Mouse (Mus musculus): ENCODE data around the gene Pomgnt1. TPM values are rescaled to one million over a fixed set of nuclear protein-coding genes. Genes with fewer than 3 reads are reported as not detected.
A peak's percentile ranks its signal among the peaks of the same experiment; 100 is the strongest.

Gene Pomgnt1
- total and polyA plus RNA-seq, 2 experiments from 2014 or later: 63.3 to 85.9 TPM

GRCm38 (mm10) chr4:116160769-116161168 is 37.1 kb downstream of the Pomgnt1 start:
- TF ChIP-seq CTCF (IDR thresholded peaks at IDR 0.05; ENCODE audit: low read depth): no peak
- DNase-seq (ENCODE audit: low spot score) (no peak), ATAC-seq (no peak)
- Histone ChIP-seq H3K9ac (replicated peaks; ENCODE audit: low read length) (no peak overlapping the region), H3K27ac (no peak overlapping the region), H3K4me1 (ENCODE audit: insufficient read depth, low read length) (no peaks in the 10 kb centered on the region), H3K4me3 (ENCODE audit: low read length) (no peak overlapping the region), H3K27me3 (ENCODE audit: insufficient read depth, low read length) (no peaks in the 10 kb centered on the region), H3K4me2 (ENCODE audit: low read depth, low read length) (no peak overlapping the region), H3K9me3 (ENCODE audit: low read length) (no peaks in the 10 kb centered on the region), H3K36me3 (ENCODE audit: insufficient read depth, low read length) (peaks cover 24% of the 10 kb centered on the region)
- WGBS: 79% methylated on average over 3 of the region's 3 CpGs

- WGBS: 72% methylated on average over 4 of the region's 4 CpGs
- H3K27ac ChIP-seq: no peak overlapping the region
- DNase-seq (ENCODE audit: low spot score): no peak
- H3K9me3 ChIP-seq (ENCODE audit: low read length): no peaks in the 10 kb centered on the region
- no peak for ATAC-seq
- H3K4me2 ChIP-seq (ENCODE audit: low read depth, low read length): no peak overlapping the region
- H3K36me3 ChIP-seq (ENCODE audit: insufficient read depth, low read length): peaks cover 16% of the 10 kb centered on the region
- no peak overlapping the region for H3K4me3 ChIP-seq (ENCODE audit: low read length)
- no peaks in the 10 kb centered on the region for H3K27me3 ChIP-seq (ENCODE audit: insufficient read depth, low read length)
- no peak for TF ChIP-seq CTCF (IDR thresholded peaks at IDR 0.05; ENCODE audit: low read depth)
- no peak overlapping the region for H3K9ac ChIP-seq (replicated peaks; ENCODE audit: low read length)
- no peaks in the 10 kb centered on the region for H3K4me1 ChIP-seq (ENCODE audit: insufficient read depth, low read length)
These were observed 38.5 kb downstream of the Pomgnt1 start for GRCm38 (mm10) chr4:116162142-116162541.

- no peak for DNase-seq (ENCODE audit: low spot score)
- no peak for TF ChIP-seq CTCF (IDR thresholded peaks at IDR 0.05; ENCODE audit: low read depth)
- H3K4me3 ChIP-seq (ENCODE audit: low read length): no peak overlapping the region
- H3K9ac ChIP-seq (replicated peaks; ENCODE audit: low read length): no peak overlapping the region
- no peaks in the 10 kb centered on the region for H3K36me3 ChIP-seq (ENCODE audit: insufficient read depth, low read length)
- ATAC-seq: no peak
- no peak overlapping the region for H3K27ac ChIP-seq
- H3K4me1 ChIP-seq (ENCODE audit: insufficient read depth, low read length): no peaks in the 10 kb centered on the region
- no peak overlapping the region for H3K4me2 ChIP-seq (ENCODE audit: low read depth, low read length)
- H3K9me3 ChIP-seq (ENCODE audit: low read length): no peaks in the 10 kb centered on the region
- H3K27me3 ChIP-seq (ENCODE audit: insufficient read depth, low read length): no peaks in the 10 kb centered on the region
- WGBS: 73% methylated on average over 2 of the region's 2 CpGs
These were observed 41.3 kb downstream of the Pomgnt1 start for GRCm38 (mm10) chr4:116164759-116165554.

DNA sequence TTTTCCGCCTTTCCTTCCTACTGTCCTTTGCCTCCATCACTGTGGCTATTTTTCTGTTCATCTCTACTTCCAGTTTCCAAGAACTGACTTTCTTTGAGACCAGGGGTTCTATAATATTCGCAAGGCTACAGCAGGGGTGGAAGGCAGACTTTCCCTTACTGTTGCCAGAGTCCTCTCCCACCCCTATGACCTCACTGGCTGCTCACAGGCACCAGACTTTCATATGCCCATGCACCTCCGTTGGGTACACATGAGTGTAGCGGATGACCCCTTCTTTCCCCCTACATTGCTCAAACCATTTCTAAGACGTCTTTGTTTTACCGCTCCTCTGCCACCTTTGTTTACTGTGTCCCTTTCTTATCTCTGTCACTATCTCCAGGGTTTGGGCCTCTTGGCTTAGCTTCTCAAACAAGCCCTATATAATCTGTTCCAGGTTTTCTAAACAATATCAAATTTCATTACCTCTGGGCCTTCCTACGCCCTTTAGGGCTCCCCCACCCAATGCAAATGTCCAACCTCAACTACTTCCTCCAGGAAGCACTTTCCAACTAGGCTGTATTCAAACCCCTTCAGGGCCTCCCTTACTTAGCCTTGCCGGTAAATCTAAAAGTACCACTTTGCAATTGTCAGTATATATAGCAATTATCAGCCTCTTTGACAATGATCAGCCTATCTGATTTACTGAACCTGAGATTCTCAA is 42.2 kb downstream of the Pomgnt1 start:
- H3K4me1 ChIP-seq (ENCODE audit: insufficient read depth, low read length): no peaks in the 10 kb centered on the region

GRCm38 (mm10) chr4:116167404-116167803 is 43.8 kb downstream of the Pomgnt1 start, which contains the start of gene Tspan1:
Gene Tspan1, minus strand, starts transcription at chr4:116167601.
- Histone ChIP-seq H3K9me3 (ENCODE audit: low read length) (no peaks in the 10 kb centered on the region), H3K36me3 (ENCODE audit: insufficient read depth, low read length) (no peaks in the 10 kb centered on the region), H3K27me3 (ENCODE audit: insufficient read depth, low read length) (no peaks in the 10 kb centered on the region), H3K27ac (no peak within 1 kb of the TSS), H3K4me2 (ENCODE audit: low read depth, low read length) (no peak within 1 kb of the TSS), H3K9ac (replicated peaks; ENCODE audit: low read length) (no peak within 1 kb of the TSS), H3K4me1 (ENCODE audit: insufficient read depth, low read length) (no peaks in the 10 kb centered on the region), H3K4me3 (ENCODE audit: low read length) (no peak within 1 kb of the TSS)
- DNase-seq (ENCODE audit: low spot score) (no peak), ATAC-seq (no peak)
- no peak for TF ChIP-seq CTCF (IDR thresholded peaks at IDR 0.05; ENCODE audit: low read depth)
- 40% methylated on average over 7 of the region's 7 CpGs for WGBS

More for the DNA sequence above, 42.2 kb downstream of the Pomgnt1 start:
- Histone ChIP-seq H3K4me3 (ENCODE audit: low read length) (no peak overlapping the region), H3K27me3 (ENCODE audit: insufficient read depth, low read length) (no peaks in the 10 kb centered on the region), H3K9ac (replicated peaks; ENCODE audit: low read length) (no peak overlapping the region), H3K27ac (no peak overlapping the region), H3K4me2 (ENCODE audit: low read depth, low read length) (no peak overlapping the region), H3K9me3 (ENCODE audit: low read length) (no peaks in the 10 kb centered on the region), H3K36me3 (ENCODE audit: insufficient read depth, low read length) (no peaks in the 10 kb centered on the region)
- 77% methylated on average over 8 of the region's 8 CpGs for WGBS
- no peak for DNase-seq (ENCODE audit: low spot score)
- TF ChIP-seq CTCF (IDR thresholded peaks at IDR 0.05; ENCODE audit: low read depth): no peak
- no peak for ATAC-seq

- ATAC-seq (peak; percentile 76), DNase-seq (ENCODE audit: low spot score) (peak; percentile 88)
- Histone ChIP-seq H3K9me3 (ENCODE audit: low read length) (no peaks in the 10 kb centered on the region), H3K4me2 (ENCODE audit: low read depth, low read length) (no peak overlapping the region), H3K4me1 (ENCODE audit: insufficient read depth, low read length) (no peaks in the 10 kb centered on the region), H3K27ac (no peak overlapping the region), H3K9ac (replicated peaks; ENCODE audit: low read length) (no peak overlapping the region), H3K27me3 (ENCODE audit: insufficient read depth, low read length) (no peaks in the 10 kb centered on the region), H3K4me3 (ENCODE audit: low read length) (no peak overlapping the region), H3K36me3 (ENCODE audit: insufficient read depth, low read length) (no peaks in the 10 kb centered on the region)
- WGBS: 84% methylated on average over 7 of the region's 8 CpGs
- TF ChIP-seq CTCF (IDR thresholded peaks at IDR 0.05; ENCODE audit: low read depth): peak; percentile 75
These were observed 45.1 kb downstream of the Pomgnt1 start for GRCm38 (mm10) chr4:116168617-116169352.

Data from hindbrain, postnatal 0 days (tissue).